ENCODE assay signal across 9 mouse cellular contexts in genomic region chr17:28926866-28927635, GRCm38 (mm10). TPM values are rescaled to one million over a fixed set of nuclear protein-coding genes. Genes with fewer than 3 reads are reported as not detected.
DNase-seq lines count a peak whose midpoint lies in the region; ATAC-seq and TF ChIP-seq lines count a peak whose summit lies in the region.
"Had no signal": no experiment of that assay in that cellular context is flagged by ENCODE, and none has a peak within 500 bp of the region (broad histone marks: within the 10 kb centered on the region; RNA-seq: fewer than 3 reads in every experiment).

No protein-coding gene starts in this region.

- no peak overlapping the region for H3K4me3 ChIP-seq in intestine, embryonic 14.5 days (ENCODE audit: low read depth, low read length)
- no peak overlapping the region for H3K4me3 ChIP-seq in intestine, embryonic 16.5 days (ENCODE audit: low read length)
- H3K4me3 ChIP-seq in liver, adult 2 months (ENCODE audit: insufficient read depth, low read depth, low read length): no peak overlapping the region

- WGBS in intestine, embryonic 14.5 days: 47% methylated on average over 15 of the region's 15 CpGs
- WGBS in intestine, embryonic 16.5 days: 49% methylated on average over 15 of the region's 15 CpGs
- 50% methylated on average over 15 of the region's 15 CpGs for WGBS in liver, adult 2 months

- peak; percentile 73 for DNase-seq in intestine, embryonic 14.5 days (ENCODE audit: low spot score)
- DNase-seq in CD8-positive naive resting alpha-beta T cell, adult 2 months (ENCODE audit: low read depth in 2 of 2, low spot score in 2 of 2): peak; percentile 36 to 50
- peak; percentile 94 for DNase-seq in ZHBTc4 (ENCODE audit: low read depth, low spot score)
- DNase-seq in liver, adult 2 months (ENCODE audit: extremely low read depth, low read depth, low spot score): peak; percentile 65
- peak; percentile 77 for DNase-seq in retina, postnatal 1 day

- H3K27ac ChIP-seq in intestine, embryonic 14.5 days (ENCODE audit: low read depth): no peak overlapping the region
- no peak overlapping the region for H3K27ac ChIP-seq in intestine, embryonic 16.5 days (ENCODE audit: low read length)
- no peak overlapping the region for H3K27ac ChIP-seq in liver, adult 2 months (replicated peaks; ENCODE audit: insufficient read depth, low read depth, low read length)

- H3K4me1 ChIP-seq in intestine, embryonic 14.5 days (replicated peaks; ENCODE audit: control insufficient read depth, insufficient read depth, low read length): peaks cover 13% of the 10 kb centered on the region; the same call in 1 of the 2 replicates
- H3K4me1 ChIP-seq in intestine, embryonic 16.5 days (ENCODE audit: control insufficient read depth, insufficient read depth, low read length): peaks cover 13% of the 10 kb centered on the region
- peaks cover 4% of the 10 kb centered on the region; the same call in 1 of the 2 replicates for H3K4me1 ChIP-seq in liver, adult 2 months (ENCODE audit: control insufficient read depth, insufficient read depth, low read length)

- no peaks in the 10 kb centered on the region for H3K79me2 ChIP-seq in liver, adult 2 months (ENCODE audit: control insufficient read depth, insufficient read depth, low read length)

- TF ChIP-seq POLR2A in liver, adult 2 months (IDR thresholded peaks at IDR 0.05; ENCODE audit: extremely low read depth, insufficient read depth, low read length): no peak

- no peak overlapping the region for H3K9ac ChIP-seq in intestine, embryonic 14.5 days (ENCODE audit: low read length)
- no peak overlapping the region for H3K9ac ChIP-seq in intestine, embryonic 16.5 days (ENCODE audit: low read depth, low read length)
- no peak overlapping the region for H3K9ac ChIP-seq in liver, adult 2 months (ENCODE audit: low read depth, low read length)

- H3K4me2 ChIP-seq in intestine, embryonic 14.5 days (ENCODE audit: low read length): no peak overlapping the region
- no peak overlapping the region for H3K4me2 ChIP-seq in intestine, embryonic 16.5 days (ENCODE audit: low read depth, low read length)

- ATAC-seq in intestine, embryonic 14.5 days (replicated peaks; ENCODE audit: low FRiP score, low TSS enrichment, low read depth): no peak
- no peak for ATAC-seq in intestine, embryonic 16.5 days
- ATAC-seq in erythroid progenitor cell, adult 5-6 weeks (replicated peaks; ENCODE audit: low FRiP score, poor library complexity, severe bottlenecking): peak; percentile 55
- no peak for ATAC-seq in activated CD4-positive, CD25-positive, alpha-beta regulatory T cell, adult 4 months

- no peaks in the 10 kb centered on the region for H3K27me3 ChIP-seq in intestine, embryonic 14.5 days (replicated peaks; ENCODE audit: control insufficient read depth, insufficient read depth, low read length)
- H3K27me3 ChIP-seq in intestine, embryonic 16.5 days (replicated peaks; ENCODE audit: control insufficient read depth, insufficient read depth, low read length): no peaks in the 10 kb centered on the region
- H3K27me3 ChIP-seq in liver, adult 2 months (ENCODE audit: control insufficient read depth, insufficient read depth, low read length): no peaks in the 10 kb centered on the region

- H3K36me3 ChIP-seq in intestine, embryonic 14.5 days (ENCODE audit: control insufficient read depth, insufficient read depth, low read length): no peaks in the 10 kb centered on the region
- H3K36me3 ChIP-seq in intestine, embryonic 16.5 days (ENCODE audit: control insufficient read depth, insufficient read depth, low read length): no peaks in the 10 kb centered on the region
- H3K36me3 ChIP-seq in liver, adult 2 months (ENCODE audit: control insufficient read depth, insufficient read depth, low read length): no peaks in the 10 kb centered on the region

- H3K9me3 ChIP-seq in intestine, embryonic 14.5 days (ENCODE audit: control insufficient read depth, low read length): no peaks in the 10 kb centered on the region
- H3K9me3 ChIP-seq in intestine, embryonic 16.5 days (ENCODE audit: control insufficient read depth, low read length): no peaks in the 10 kb centered on the region

- TF ChIP-seq CTCF in liver, adult 2 months (IDR thresholded peaks at IDR 0.05; ENCODE audit: low read depth, low read length): peak; percentile 90

RNA-seq across cellular contexts. Expression of gene 4930539E08Rik, which starts 11.9 kb away (rescaled TPM):
- 3.6 and 4.5 TPM in 2 replicates for polyA plus RNA-seq in intestine, embryonic 14.5 days (2014; fragmentation: Nextera tagmentation; extraction: Ambion mirVana)
- 3.9 and 4.2 TPM in 2 replicates for polyA plus RNA-seq in intestine, embryonic 16.5 days (2015; fragmentation: Nextera tagmentation; extraction: Ambion mirVana)
- not detected in 2 replicates for total RNA-seq in erythroid progenitor cell, adult 5-6 weeks (2015; ENCODE audit: low replicate concordance)
- not detected in 2 replicates for total RNA-seq in erythroid progenitor cell, adult 5-6 weeks (2017; ENCODE audit: low replicate concordance)
- total RNA-seq in liver, adult 2 months (2014; rRNA removed): 0.09 and 0.47 TPM in 2 replicates
- polyA plus RNA-seq in liver, adult 2 months (2012; rRNA removed): 0.10 and 0.11 TPM in 2 replicates
- polyA plus RNA-seq in activated CD4-positive, CD25-positive, alpha-beta regulatory T cell, adult 4 months (2017; shearing (Covaris generic)): 1 to 10 TPM; 1.5 to 1.6 TPM

RNA-seq across cellular contexts. Expression of gene Pxt1, which starts 16.6 kb away (rescaled TPM):
- not detected in 2 replicates for polyA plus RNA-seq in intestine, embryonic 14.5 days (2014; fragmentation: Nextera tagmentation; extraction: Ambion mirVana)
- polyA plus RNA-seq in intestine, embryonic 16.5 days (2015; fragmentation: Nextera tagmentation; extraction: Ambion mirVana): not detected in 2 replicates
- 3.2 TPM in 1 of 2 replicates, not detected in the other for total RNA-seq in erythroid progenitor cell, adult 5-6 weeks (2015; ENCODE audit: low replicate concordance)
- total RNA-seq in erythroid progenitor cell, adult 5-6 weeks (2017; ENCODE audit: low replicate concordance): not detected in 2 replicates
- not detected in 2 replicates for total RNA-seq in liver, adult 2 months (2014; rRNA removed)
- polyA plus RNA-seq in liver, adult 2 months (2012; rRNA removed): not detected in 2 replicates
- polyA plus RNA-seq in activated CD4-positive, CD25-positive, alpha-beta regulatory T cell, adult 4 months (2017; shearing (Covaris generic)): under 1 TPM in 1 of 2 experiments, not detected in 1; 0.77 TPM
- total RNA-seq: hematopoietic stem cell, adult 5-6 weeks had no signal

RNA-seq across cellular contexts. Expression of gene Kctd20, which starts 24.7 kb away (rescaled TPM):
- polyA plus RNA-seq in intestine, embryonic 14.5 days (2014; fragmentation: Nextera tagmentation; extraction: Ambion mirVana): 72.6 and 82.4 TPM in 2 replicates
- polyA plus RNA-seq in intestine, embryonic 16.5 days (2015; fragmentation: Nextera tagmentation; extraction: Ambion mirVana): 57.0 and 62.3 TPM in 2 replicates
- total RNA-seq in erythroid progenitor cell, adult 5-6 weeks (2015; ENCODE audit: low replicate concordance): 63.1 and 88.4 TPM in 2 replicates
- total RNA-seq in erythroid progenitor cell, adult 5-6 weeks (2017; ENCODE audit: low replicate concordance): 82.3 and 128 TPM in 2 replicates
- 22.3 and 24.0 TPM in 2 replicates for total RNA-seq in liver, adult 2 months (2014; rRNA removed)
- 17.9 and 18.9 TPM in 2 replicates for polyA plus RNA-seq in liver, adult 2 months (2012; rRNA removed)
- polyA plus RNA-seq in activated CD4-positive, CD25-positive, alpha-beta regulatory T cell, adult 4 months (2017; shearing (Covaris generic)): 10 to 100 TPM; 32.0 to 47.5 TPM

Comparison
In these comparisons a context has a peak if more than half of its experiments do, and no peak if none do; other contexts are left out.
1. DNase-seq: peak in every context shown above with its lines; median percentile 94 in ZHBTc4; 77 in retina, postnatal 1 day; 73 in intestine, embryonic 14.5 days; 65 in liver, adult 2 months; 43 in CD8-positive naive resting alpha-beta T cell, adult 2 months.